Mouse (Mus musculus) lung, postnatal 4 days (tissue): ENCODE measurements around the gene Pid1.

Source experiments
- DNase-seq, 2 experiments: peaks; one replicate each; pipeline ENCODE4 v3.0.0; 2021

The Pid1 gene

DNA sequence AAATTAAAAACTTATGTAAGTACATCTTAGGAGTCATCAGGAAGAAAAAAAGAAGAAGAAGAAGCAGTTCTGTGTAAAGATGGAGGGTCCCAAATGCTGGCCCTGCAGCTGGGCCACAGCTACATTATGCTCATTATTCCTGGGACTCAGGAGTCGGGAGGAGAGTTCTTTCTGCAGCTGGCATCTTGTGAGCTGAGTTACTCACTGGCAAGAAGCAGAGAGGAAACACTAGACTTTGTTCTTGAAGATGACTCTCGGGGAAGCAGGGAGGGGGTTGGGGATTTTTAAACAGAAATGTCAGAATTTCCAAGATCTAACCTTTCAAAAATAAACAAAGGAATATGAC, 208.4 kb downstream of the Pid1 start:
- DNase-seq, result no peak

DNA sequence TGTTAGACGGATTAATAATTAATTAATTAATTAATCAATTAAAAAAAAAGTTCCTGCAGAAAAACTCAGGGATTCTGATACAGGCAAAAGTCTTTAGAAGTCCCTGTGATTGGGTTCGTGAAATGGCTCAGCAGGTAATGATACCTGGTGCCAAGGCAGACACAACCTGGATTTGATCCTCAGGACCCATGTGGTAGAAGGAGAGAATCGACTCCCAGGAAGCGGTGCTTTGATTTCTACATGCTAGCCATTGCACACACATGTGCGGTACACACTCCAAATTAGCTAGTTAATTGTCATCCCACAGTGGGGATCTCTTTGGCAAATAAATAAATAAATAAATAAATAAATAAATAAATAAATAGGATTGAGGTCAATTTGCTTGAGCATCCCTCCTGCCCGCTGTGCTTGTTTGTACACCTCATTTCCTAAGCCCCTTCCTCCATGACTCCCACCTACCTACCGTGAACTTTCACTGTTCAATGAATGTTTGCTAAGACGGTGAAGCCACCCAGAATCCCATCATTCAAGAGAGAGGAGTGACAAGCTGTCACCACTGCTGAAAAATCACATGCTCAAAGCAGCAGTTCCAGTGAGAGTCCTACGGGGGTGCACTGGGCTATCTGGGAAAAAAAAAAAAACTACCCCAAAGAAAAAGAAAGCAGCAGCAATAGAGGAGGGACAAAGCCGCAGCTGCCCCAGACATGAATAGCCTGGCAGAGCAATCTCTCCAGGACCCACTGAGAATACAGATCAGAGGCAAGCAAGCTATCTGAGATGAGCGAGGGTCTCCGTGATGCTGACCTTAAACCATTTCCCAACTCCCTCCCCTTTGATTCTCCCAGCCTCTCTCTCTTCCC, 209.0 kb downstream of the Pid1 start:
- no peak for DNase-seq

DNA sequence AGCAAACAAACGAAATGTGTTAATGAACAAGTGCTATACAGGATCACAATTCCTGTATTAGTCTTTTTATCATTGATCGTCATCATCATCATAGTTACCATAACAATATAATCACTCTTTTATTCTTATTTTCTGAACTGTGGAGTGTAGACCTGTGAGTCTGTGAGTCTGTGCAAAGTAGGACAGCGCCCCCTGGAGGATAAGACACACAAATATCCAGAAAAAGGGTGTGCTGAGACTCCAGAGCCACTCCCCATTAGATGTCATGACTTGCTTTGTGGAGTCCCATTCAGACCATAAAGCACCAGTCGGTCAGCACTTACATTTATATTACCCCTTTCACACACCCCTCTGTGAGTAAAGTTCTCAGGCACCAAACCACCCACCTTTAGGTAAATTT, 210.0 kb downstream of the Pid1 start:
- DNase-seq, result peak in 1 of 2 experiments; percentile 14

DNA sequence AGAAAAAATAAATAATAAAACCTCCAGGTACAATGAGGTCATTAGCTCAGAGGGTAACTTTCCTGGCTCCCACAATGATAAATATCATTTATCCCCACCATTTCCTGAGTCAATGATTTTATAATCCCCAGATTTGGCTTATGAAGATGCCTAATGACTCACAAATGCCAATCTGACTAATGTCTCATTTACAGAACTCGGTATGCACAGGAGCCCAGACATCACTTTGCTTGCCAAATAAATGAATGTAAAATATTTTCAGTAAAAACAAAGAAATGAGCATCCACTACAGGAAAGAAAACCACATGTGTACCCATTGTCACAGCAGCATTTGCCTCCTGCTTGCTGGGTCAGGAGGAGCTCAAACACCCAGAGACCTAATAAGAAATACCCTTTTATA, 222.4 kb downstream of the Pid1 start:
- DNase-seq, result no peak

DNA sequence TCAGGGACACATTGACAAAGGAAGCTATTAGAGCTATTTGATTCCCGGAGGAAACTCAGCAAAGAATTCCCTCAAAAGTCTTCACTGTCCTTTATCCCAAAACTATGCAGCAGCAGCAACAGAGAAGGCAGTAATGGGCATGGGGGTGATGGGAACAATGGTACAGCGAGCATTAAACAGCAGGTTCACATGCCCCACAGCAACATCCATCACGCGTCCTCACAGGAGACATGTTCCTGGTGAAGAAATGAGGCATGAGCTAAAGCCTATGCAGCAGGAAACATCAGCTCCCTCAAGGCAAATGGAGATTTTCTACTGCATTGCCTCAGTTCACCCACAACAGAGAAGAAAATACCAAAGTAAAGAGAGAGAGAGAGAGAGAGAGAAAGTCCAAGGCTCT, 231.5 kb downstream of the Pid1 start:
- no peak for DNase-seq

DNA sequence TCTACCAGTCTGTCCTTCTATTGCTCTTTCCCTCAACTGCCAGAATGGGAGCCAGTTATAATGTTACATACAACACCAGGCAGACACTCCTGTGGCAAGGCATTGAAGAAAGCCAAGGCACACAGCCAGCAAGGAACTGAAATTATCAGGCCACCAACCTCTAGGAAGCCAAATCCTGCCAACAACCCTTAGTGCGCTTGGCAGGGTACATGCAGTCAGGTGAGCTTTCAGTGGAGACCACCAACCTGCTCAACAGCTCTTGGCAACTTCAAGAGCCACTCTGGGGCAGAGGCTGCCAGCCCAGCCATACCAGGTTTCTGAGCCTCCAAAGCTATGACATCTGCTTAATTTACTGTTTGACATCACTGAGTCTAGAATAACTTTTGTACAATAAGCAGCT, 232.2 kb downstream of the Pid1 start:
- DNase-seq, result no peak

DNA sequence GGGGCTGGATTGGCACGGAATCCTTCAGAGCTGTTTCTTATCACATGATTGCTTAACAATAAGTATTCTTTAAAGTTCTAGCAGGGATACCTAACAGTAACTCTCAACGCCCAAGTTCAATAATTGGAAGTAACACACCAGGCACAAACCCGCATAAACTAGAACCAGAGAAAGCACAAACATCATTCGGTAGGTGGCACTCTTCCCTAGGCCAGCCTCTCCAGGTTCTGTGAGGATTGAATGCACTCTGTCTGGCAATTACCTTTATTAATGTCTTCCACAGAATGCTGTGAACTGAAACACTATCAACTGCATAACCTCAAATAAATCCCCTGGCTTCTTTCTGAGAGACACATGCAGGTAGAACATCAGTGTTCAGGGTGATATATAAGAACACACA, 235.5 kb downstream of the Pid1 start:
- DNase-seq, result no peak

DNA sequence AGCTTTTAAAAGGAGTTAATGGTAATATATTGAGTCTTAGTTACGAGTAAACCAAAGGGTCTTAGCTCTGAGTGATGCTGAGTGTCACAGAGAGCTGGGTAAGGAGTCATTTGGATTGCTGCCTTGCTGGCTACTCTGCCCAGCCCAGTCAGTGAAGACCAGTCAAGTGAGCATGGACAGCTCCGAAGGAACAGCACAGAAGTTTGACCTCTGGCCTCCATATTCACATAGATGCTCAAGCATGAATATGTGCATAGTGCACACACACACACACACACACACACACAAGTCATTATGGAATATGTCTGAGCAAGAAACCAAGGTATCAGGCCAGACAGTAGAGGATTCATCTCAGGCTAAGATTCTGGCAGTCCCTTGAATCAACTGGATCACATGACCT, 244.7 kb downstream of the Pid1 start:
- no peak for DNase-seq

DNA sequence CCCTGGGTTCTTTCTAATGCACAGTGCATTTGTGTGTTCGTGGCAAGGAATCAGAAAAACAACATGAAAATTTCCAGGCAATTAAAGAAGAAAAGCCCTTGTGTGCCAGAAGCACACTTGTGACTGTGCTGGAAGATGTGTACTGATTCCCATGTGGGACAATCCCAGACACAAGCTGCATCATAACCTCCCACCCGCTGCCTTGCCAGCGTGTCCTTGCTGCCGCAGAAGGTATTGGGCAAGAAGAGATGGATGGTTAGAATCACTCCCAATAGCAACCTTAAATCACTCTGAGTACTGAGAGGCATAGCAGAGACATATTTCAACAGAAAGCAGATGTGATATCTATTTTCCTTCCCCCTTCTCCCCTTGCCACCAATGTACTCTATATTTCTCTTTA, 257.2 kb downstream of the Pid1 start:
- no peak for DNase-seq

DNA sequence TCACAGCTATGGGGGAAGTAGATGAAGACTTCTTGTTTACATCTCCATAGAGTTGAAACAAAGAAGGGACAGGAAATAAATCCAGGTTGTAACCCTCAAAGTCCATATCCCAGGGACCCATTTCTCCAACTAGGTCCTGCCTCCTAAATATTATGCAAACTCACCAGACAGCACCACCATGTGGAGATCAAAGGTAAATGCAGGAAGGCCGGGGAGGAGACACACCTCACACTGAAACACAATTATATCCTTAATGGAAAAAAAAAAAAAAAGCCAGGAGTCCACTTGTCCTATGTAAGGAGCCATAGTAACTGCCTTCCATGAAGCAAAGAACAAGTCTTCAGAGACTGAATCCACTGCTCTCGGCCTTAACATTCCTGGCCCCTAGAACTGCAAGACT, 261.9 kb downstream of the Pid1 start:
- DNase-seq, result no peak

DNA sequence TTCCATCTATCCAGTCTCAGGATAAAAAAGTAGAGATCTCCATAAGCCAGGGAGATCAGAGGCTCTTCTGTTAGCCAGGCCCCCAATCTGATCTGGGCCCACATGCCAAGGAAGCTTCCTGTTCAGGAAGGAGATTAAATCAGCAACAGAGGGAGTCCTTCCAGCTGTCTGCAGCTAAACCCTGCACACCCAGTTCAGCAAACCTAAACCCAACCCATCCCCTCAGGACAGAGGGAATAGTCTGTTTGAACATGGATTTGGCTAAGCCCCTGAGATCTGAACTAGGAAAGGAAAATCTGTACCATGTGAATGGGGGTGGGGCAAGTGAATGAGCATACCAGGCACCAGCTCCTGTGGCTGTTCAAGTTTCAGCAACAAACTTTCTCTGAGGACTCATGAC, 266.6 kb downstream of the Pid1 start:
- no peak for DNase-seq

DNA sequence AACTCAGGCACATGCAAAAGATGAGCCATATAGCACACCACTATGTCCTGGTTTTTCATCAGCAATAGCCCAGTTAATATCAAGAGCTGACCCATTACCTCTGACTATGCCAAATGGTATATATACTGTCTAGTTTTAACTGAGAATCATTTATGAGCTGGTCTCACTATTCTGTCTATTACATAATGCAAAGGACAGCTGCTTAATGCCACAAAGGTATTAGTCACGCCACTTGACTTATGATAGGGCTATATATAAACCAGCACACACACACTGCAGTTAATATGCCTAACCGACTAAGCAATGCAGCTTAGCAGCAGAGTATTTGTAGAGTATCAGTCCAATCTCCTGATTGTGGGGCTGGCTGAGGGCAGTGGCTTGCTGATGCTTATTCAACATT, 270.7 kb downstream of the Pid1 start:
- no peak for DNase-seq

DNA sequence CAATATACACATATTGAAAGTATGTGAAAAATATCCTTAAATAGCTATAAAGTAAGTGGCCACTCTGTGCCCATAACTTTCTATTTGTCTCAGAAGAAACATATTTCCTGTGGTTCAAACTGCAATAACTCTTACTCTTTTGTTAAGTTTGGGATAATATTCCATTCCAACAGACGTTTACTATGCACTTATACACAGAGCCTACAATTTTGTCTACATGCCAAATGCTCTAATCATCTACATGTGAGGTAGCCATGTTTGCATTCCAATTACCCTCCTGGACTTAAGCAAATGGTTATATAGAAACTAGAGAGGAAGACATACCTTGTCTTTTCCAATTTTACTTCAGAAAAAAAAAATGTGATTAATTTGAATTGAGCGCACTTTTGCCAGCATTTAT, 274.3 kb downstream of the Pid1 start:
- no peak for DNase-seq

DNA sequence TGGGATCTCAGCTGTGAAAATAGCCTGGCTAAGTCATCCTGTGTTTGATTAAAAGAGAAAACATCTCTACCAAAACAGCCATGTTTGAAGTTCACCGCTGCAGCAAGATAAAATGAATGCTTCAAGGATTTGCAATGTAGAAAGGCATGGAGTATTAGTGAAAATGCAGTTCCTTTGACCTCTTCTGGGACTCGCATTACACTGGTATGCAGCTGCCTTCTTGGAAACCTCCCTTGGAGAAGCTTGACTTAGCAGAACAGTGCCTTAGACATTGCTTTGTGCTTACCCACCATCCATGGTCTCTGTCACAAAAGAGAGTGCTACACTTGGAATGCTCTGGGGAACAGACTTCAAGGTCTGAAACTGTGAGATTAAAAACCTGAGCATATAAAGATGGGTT, 276.0 kb downstream of the Pid1 start:
- DNase-seq, result no peak

DNA sequence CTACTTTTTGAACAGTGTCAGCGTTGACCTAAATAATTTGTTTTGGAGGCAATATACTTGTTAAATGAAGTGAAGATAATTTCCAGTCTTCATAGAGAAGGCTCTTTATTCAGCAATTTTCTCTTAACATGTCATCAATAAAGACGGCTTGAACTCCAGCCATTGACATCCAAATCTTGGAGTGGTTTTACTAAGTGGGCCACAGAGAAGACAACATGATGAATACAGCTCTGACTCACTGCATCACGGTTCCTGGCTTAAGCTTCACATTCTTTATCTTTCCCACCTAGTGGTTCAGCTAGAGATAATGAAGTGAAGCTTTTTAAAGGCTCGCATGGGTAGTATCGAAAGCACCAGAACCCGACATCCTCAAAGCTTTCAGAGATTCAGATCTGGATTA, 276.7 kb downstream of the Pid1 start:
- no peak for DNase-seq

DNA sequence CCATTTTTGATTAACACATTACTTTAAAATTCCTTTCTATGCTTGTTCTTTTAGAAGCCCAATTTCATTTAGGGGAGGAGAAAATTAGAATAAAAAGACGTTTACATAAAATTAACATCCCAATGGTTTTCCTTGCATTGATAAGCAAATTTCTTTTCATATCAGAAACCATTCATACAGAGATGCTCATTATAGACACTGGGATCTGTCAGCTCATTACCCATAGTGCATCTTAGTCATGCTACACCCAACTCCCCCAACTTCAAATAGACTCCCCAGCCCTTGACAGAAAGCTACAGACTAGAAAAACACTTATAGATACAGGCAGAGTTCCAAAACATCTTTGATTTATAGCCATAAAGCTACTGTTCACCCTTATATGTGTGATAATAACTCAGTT, 277.5 kb downstream of the Pid1 start:
- no peak for DNase-seq

DNA sequence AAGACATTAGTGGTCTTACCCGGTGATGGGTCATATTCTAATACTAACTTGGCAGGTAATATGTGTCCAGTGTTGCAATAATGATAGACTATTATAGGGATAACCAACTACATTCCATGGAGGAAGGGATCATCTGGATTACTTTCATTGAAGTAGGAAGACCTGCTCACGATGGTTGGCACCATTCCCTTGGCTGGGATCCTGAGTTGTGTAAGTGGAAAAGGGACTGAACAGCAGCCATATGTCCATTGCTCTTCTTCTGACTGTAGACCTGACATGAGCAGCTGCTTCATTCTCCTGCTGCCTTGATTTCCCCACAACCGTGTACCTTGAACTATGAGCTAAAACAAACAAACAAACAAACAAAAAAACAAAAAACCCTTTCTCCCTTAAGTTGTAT, 278.6 kb downstream of the Pid1 start:
- DNase-seq, result no peak

DNA sequence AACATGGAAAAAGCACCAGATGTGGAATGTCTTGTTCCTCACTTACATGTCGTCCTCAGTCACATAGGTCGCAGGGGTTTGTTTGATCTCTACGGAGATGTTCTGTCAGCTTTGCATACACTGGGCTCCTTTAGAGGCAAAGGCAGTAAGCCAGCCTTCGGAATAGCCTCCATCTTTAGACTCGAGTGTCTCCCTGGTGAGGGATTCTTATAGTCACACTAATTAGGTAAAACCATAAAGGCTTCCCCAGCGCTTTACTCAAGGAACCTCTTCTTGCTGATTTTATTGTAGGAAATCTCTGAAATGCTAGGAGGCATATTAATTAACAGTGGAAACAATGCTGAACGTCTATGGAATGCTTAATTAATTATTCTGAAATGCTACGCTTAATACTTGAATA, 284.4 kb downstream of the Pid1 start:
- no peak for DNase-seq

DNA sequence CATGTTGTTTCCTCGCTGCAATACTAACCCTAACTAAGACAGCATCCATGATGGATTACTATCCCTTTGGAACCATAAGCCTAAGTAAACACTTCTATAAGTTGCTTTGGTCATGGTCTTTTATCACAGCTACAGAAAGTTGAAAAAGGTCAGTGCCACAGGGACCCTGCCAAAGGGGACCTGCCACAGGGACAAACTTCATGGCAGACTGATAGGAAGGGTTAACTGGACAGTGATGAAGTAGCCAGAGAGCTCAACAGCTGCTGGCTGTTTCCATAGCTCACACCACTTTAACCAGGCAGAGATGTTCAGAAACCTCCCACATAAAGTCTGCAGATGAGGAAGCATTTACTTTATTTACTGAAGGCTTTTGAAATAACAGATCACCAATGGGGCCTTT, 287.0 kb downstream of the Pid1 start:
- DNase-seq, result no peak

DNA sequence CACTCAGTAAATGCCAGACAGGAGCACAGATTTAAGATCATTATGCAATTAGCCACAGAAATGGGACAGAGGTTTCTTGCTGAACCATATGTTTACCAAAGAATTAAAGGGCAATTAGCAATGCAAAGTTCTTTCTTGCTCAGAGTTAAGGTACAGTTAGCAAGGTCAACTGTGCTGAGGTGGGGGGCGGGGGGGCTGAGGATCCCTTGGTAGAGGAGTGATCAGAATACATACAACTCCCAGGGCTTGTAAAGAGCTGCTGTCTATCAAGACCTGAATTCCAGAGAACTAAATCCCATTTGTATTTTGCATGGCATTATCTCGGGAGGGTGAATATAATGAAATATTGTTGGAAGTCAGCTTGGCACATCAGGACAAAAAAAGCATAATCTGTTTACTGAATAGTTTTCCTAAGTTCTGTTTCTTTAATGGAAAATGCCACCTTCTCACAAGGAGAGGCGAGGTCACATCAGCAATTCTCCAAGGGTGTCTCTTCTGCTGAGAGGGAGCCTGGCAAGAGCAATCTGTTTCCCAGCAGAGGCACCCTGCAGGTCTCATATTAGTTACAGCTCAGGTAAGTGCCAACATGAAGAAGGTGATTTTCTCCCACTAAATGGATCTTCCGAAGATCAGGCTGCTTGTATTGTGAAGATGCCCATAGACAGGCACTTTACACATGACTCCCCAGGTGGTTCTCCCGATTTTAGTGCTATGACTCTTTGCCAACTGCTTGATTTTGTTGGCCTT, 306.9 kb downstream of the Pid1 start:
- no peak for DNase-seq

DNA sequence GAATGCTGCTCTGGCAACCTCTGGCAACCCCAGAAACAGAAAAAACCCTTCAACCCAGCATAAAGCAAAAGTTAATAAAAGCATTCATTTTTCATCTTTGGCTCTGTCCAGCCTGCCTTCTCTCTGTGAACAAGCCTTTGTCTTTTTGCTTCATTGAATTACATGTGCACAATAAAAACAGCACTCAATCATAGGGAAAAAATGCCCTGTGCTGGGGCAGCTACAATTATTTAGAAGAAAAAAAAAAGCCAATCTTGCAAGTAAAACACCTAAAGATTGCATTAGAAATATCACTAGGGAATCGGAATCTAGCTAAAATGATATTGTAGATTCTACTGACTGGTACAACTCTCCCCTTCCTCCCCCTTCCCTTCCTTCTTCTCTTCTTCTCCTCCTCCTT, 307.7 kb downstream of the Pid1 start:
- no peak for DNase-seq

DNA sequence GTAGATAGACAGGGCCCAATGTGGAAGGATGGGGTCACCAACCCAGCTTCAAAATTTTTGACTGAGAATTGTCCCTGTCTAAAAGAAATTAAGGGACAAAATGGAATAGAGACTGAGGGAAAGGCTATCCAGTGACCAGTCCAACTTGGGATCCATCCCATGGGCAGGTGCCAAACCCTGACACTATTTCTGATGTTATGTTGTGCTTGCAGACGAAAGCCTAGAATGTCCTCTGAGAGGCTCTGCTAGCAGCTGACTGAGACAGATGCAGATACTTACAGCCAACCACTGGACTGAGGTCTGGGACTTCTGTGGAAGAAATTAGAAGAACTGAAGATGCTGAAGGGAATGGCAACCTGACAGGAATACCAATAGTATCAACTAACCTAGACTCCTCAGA, 338.2 kb downstream of the Pid1 start:
- no peak for DNase-seq

DNA sequence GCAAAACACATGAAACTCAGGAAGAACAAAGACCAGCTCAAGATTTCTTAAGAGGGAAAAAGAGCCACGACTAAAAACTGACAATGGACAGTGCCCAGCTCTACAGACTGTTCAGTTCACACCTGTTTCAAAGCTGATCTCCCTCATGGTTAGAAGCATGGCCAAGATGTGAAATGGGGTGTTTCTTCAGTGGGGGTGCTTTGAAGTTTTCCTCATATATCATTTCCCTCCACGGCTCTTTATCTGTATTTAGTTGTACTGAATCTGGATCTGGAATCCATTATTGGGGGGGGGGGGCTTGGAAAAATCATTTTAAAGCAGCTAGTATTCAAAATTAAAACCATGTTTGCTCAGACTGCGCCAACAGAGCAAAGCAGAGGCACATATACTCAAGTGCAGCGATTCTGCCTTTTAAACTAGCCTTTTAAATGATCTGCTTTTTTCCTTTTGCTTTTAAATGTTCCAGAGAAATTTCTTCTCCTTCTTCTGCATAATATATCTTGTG, 351.1 kb downstream of the Pid1 start:
- no peak for DNase-seq

DNA sequence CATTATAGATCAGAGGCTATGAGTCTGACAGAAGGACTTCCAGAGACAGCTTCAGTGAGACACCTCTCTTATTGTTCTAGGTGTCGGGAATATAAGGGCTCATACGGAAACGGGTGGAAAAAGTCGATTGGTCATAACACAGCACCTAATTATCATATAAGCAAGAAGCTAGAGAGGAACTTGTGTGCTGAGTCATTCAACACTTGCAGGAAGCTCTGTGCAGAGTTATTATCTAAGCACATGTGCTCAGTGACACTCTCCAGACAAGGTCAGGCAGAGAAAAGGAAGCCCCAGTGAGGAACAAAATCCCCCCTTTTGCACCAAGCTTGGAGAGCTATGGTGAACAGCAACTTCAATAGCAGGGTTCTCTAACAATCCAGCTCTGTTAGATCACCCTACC, 361.4 kb downstream of the Pid1 start:
- DNase-seq, result no peak
